Mouse (Mus musculus) lung, adult 2 months (tissue): Measurements from ENCODE around the gene Iffo2.

ENCODE experiments used
- CTCF ChIP-seq: fragments of 200-500 bp; IDR thresholded peaks from 2 replicates; pipeline ENCODE4 v1.5.1; 2011; ENCODE audit warnings: mild to moderate bottlenecking, low read length, control low read depth; ENCODE audit not compliant: insufficient read depth
- POLR2A ChIP-seq: fragments of 200-500 bp; IDR thresholded peaks from 2 replicates; pipeline ENCODE4 v1.6.1; 2011; ENCODE audit warnings: low read depth, mild to moderate bottlenecking, control low read depth, low read length, borderline replicate concordance; ENCODE audit errors: extremely low read depth

GRCm38 (mm10) chr4:139540784-139541183, 10.4 kb downstream of the Iffo2 start:
- TF ChIP-seq CTCF (no peak), POLR2A (no peak)
